Comparison of ENCODE assay signal across 16 mouse cellular contexts in genomic region chr14:20103207-20103606, GRCm38 (mm10). TPM values are rescaled to one million over a fixed set of nuclear protein-coding genes. Genes with fewer than 3 reads are reported as not detected.
A peak's percentile ranks its signal among the peaks of the same experiment; 100 is the strongest.
DNase-seq lines count a peak whose midpoint lies in the region; ATAC-seq and TF ChIP-seq lines count a peak whose summit lies in the region.
"Had no signal": no experiment of that assay in that cellular context is flagged by ENCODE, and none has a peak within 500 bp of the region (broad histone marks: within the 10 kb centered on the region; RNA-seq: fewer than 3 reads in every experiment).

No protein-coding gene starts in this region.

- DNase-seq in adrenal gland, adult 2 months = peak; percentile 39
- no peak for DNase-seq in adrenal gland, postnatal 4 days (ENCODE audit: low spot score in 2 of 2)
- DNase-seq in kidney, adult 2 months = peak; percentile 79
- DNase-seq in kidney, postnatal 14 days = peak; percentile 55
- peak; percentile 68 for DNase-seq in lung, postnatal 36 days
- no peak for DNase-seq in cerebellum, adult 8-10 months
- DNase-seq: right cerebral cortex, adult 18-20 months had no signal

- TF ChIP-seq CTCF in kidney, adult 2 months (conservative IDR thresholded peaks at IDR 0.05; ENCODE audit: insufficient read depth, insufficient read length, low read depth, low read length) = no peak

- no peak for ATAC-seq in kidney, embryonic 15.5 days (replicated peaks; ENCODE audit: low FRiP score)
- ATAC-seq in midbrain, embryonic 16.5 days = no peak

- H3K36me3 ChIP-seq in kidney, adult 2 months (ENCODE audit: control insufficient read depth, insufficient read depth, low read length) = no peaks in the 10 kb centered on the region
- no peaks in the 10 kb centered on the region for H3K36me3 ChIP-seq in kidney, embryonic 15.5 days
- H3K36me3 ChIP-seq in midbrain, embryonic 16.5 days (ENCODE audit: control insufficient read depth, insufficient read depth, low read length) = no peaks in the 10 kb centered on the region
- H3K36me3 ChIP-seq: embryonic facial prominence, embryonic 13.5 days; forebrain, embryonic 10.5 days; hindbrain, embryonic 12.5 days; midbrain, embryonic 12.5 days; stomach, embryonic 15.5 days had no signal

- H3K9me3 ChIP-seq in kidney, embryonic 15.5 days (replicated peaks) = no peaks in the 10 kb centered on the region
- H3K9me3 ChIP-seq in midbrain, embryonic 16.5 days (replicated peaks; ENCODE audit: control insufficient read depth, low read length, poor library complexity, severe bottlenecking) = no peaks in the 10 kb centered on the region
- H3K9me3 ChIP-seq: embryonic facial prominence, embryonic 13.5 days; forebrain, embryonic 10.5 days; hindbrain, embryonic 12.5 days; midbrain, embryonic 12.5 days; stomach, embryonic 15.5 days had no signal

- no peak overlapping the region for H3K9ac ChIP-seq in kidney, embryonic 15.5 days
- no peak overlapping the region for H3K9ac ChIP-seq in midbrain, embryonic 16.5 days (ENCODE audit: low read depth, low read length)
- H3K9ac ChIP-seq: embryonic facial prominence, embryonic 13.5 days; hindbrain, embryonic 12.5 days; midbrain, embryonic 12.5 days; stomach, embryonic 15.5 days had no signal

- H3K27me3 ChIP-seq in kidney, adult 2 months (replicated peaks; ENCODE audit: control insufficient read depth, insufficient read depth, low read length) = no peaks in the 10 kb centered on the region
- H3K27me3 ChIP-seq in kidney, embryonic 15.5 days = no peaks in the 10 kb centered on the region
- no peaks in the 10 kb centered on the region for H3K27me3 ChIP-seq in midbrain, embryonic 16.5 days (ENCODE audit: control insufficient read depth, insufficient read depth, low read depth, low read length)
- H3K27me3 ChIP-seq: embryonic facial prominence, embryonic 13.5 days; midbrain, embryonic 12.5 days; stomach, embryonic 15.5 days had no signal

- WGBS in kidney, adult 2 months = 51% methylated on average over 4 of the region's 4 CpGs
- WGBS in kidney, embryonic 15.5 days = 65% methylated on average over 4 of the region's 4 CpGs
- WGBS in midbrain, embryonic 16.5 days = 44% methylated on average over 4 of the region's 4 CpGs

- no peak overlapping the region for H3K4me3 ChIP-seq in kidney, adult 2 months (ENCODE audit: insufficient read depth, low read depth, low read length)
- no peak overlapping the region for H3K4me3 ChIP-seq in kidney, embryonic 15.5 days (replicated peaks)
- no peak overlapping the region for H3K4me3 ChIP-seq in midbrain, embryonic 16.5 days (ENCODE audit: low read depth, low read length)
- H3K4me3 ChIP-seq: embryonic facial prominence, embryonic 13.5 days; forebrain, embryonic 10.5 days; hindbrain, embryonic 12.5 days; midbrain, embryonic 12.5 days; myocyte; stomach, embryonic 15.5 days had no signal

- H3K27ac ChIP-seq in kidney, adult 2 months (ENCODE audit: insufficient read depth, low read depth, low read length) = peak overlapping the region; percentile 93
- no peak overlapping the region for H3K27ac ChIP-seq in kidney, embryonic 15.5 days
- no peak overlapping the region for H3K27ac ChIP-seq in midbrain, embryonic 16.5 days (ENCODE audit: low read length)
- H3K27ac ChIP-seq: embryonic facial prominence, embryonic 13.5 days; forebrain, embryonic 10.5 days; hindbrain, embryonic 12.5 days; macrophage; midbrain, embryonic 12.5 days; stomach, embryonic 15.5 days had no signal

- no peak overlapping the region for H3K4me2 ChIP-seq in kidney, embryonic 15.5 days
- no peak overlapping the region for H3K4me2 ChIP-seq in midbrain, embryonic 16.5 days (ENCODE audit: low read length)
- H3K4me2 ChIP-seq: embryonic facial prominence, embryonic 13.5 days; hindbrain, embryonic 12.5 days; midbrain, embryonic 12.5 days; stomach, embryonic 15.5 days had no signal

- no peaks in the 10 kb centered on the region for H3K4me1 ChIP-seq in kidney, adult 2 months (ENCODE audit: control insufficient read depth, insufficient read depth, low read length)
- H3K4me1 ChIP-seq in kidney, embryonic 15.5 days = no peaks in the 10 kb centered on the region
- H3K4me1 ChIP-seq in midbrain, embryonic 16.5 days (ENCODE audit: control insufficient read depth, insufficient read depth, low read length) = no peaks in the 10 kb centered on the region
- H3K4me1 ChIP-seq: embryonic facial prominence, embryonic 13.5 days; forebrain, embryonic 10.5 days; hindbrain, embryonic 12.5 days; midbrain, embryonic 12.5 days; stomach, embryonic 15.5 days had no signal

- no peak for TF ChIP-seq POLR2A in kidney, adult 2 months (IDR thresholded peaks at IDR 0.05; ENCODE audit: low read depth, low read length)

RNA-seq across cellular contexts. Expression of gene Saysd1, which starts 35.1 kb away (rescaled TPM):
- total RNA-seq in adrenal gland, adult 2 months (2021) = 1 to 10 TPM; 6.2 to 7.0 TPM
- polyA plus RNA-seq in adrenal gland, adult 2 months (2012; rRNA removed) = 8.5 and 9.8 TPM in 2 replicates
- 1 to 10 TPM; 6.9 to 7.4 TPM for total RNA-seq in adrenal gland, postnatal 4 days (2021)
- polyA plus RNA-seq in kidney, adult 2 months (2012; rRNA removed) = 10.8 and 11.4 TPM in 2 replicates
- polyA plus RNA-seq in kidney, embryonic 15.5 days (2015; fragmentation: Nextera tagmentation; extraction: Ambion mirVana) = 11.1 and 12.3 TPM in 2 replicates
- 11.6 and 12.6 TPM in 2 replicates for polyA plus RNA-seq in midbrain, embryonic 16.5 days (2015; fragmentation: Nextera tagmentation; extraction: Ambion mirVana)

Comparison
In these comparisons a context has a peak if more than half of its experiments do, and no peak if none do; other contexts are left out.
1. DNase-seq: peak in adrenal gland, adult 2 months (single experiment), kidney, adult 2 months (single experiment), kidney, postnatal 14 days (single experiment) and lung, postnatal 36 days (single experiment); none in adrenal gland, postnatal 4 days (0 of 2) and cerebellum, adult 8-10 months (single experiment).